ENCODE assay signal across 28 mouse cellular contexts in the genomic region with DNA sequence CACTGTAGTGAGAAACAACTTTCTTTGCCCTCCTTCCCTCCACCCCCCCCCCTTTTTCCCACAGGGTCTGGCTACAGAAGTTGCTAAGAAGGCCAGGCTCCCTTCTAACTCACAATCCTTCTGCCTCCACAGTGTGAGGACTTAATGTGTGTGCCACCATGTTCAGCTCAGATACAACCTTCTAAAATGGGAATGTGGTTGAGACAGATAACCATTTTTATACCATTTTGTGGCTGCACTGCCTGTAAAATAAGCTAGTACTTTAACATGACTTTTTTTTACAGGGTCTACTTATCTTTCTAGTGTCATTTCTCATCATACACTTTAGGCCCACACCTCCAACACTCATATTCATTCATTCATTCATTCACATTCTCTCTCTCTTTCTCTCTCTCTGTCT. TPM values are rescaled to one million over a fixed set of nuclear protein-coding genes. Genes with fewer than 3 reads are reported as not detected.
DNase-seq lines count a peak whose midpoint lies in the region; ATAC-seq and TF ChIP-seq lines count a peak whose summit lies in the region.
"Had no signal": no experiment of that assay in that cellular context is flagged by ENCODE, and none has a peak within 500 bp of the region (broad histone marks: within the 10 kb centered on the region; RNA-seq: fewer than 3 reads in every experiment).

No protein-coding gene starts in this region.

- peaks cover 0 to 2% of the 10 kb centered on the region in 2 experiments; a peak in 1 of 4 replicates for H3K4me1 ChIP-seq in MEL (ENCODE audit: control insufficient read depth in 1 of 2, insufficient read depth in 2 of 2, low read length in 2 of 2)
- peaks cover 0 to 5% of the 10 kb centered on the region in 2 experiments; a peak in 2 of 4 replicates for H3K4me1 ChIP-seq in liver, embryonic 14.5 days (replicated peaks; ENCODE audit: control insufficient read depth in 2 of 2, insufficient read depth in 2 of 2, low read length in 1 of 2)
- H3K4me1 ChIP-seq in kidney, embryonic 15.5 days = peaks cover 5% of the 10 kb centered on the region; the same call in 1 of the 2 replicates
- H3K4me1 ChIP-seq: heart, embryonic 10.5 days had no signal

- H3K27ac ChIP-seq in MEL (ENCODE audit: control insufficient read depth, low read depth, low read length) = no peak overlapping the region
- no peak overlapping the region for H3K27ac ChIP-seq in liver, embryonic 14.5 days
- no peak overlapping the region for H3K27ac ChIP-seq in kidney, embryonic 15.5 days
- H3K27ac ChIP-seq: forebrain, embryonic 10.5 days; forebrain, embryonic 13.5 days; heart, adult 2 months; heart, embryonic 10.5 days; heart, embryonic 13.5 days; hindbrain, embryonic 14.5 days; hindbrain, postnatal 0 days had no signal

- no peak overlapping the region for H3K4me3 ChIP-seq in MEL (ENCODE audit: control insufficient read depth in 1 of 2, insufficient read depth in 1 of 2, low read depth in 2 of 2, low read length in 2 of 2)
- H3K4me3 ChIP-seq in liver, embryonic 14.5 days (ENCODE audit: insufficient read depth in 1 of 2, low read depth in 2 of 2, low read length in 2 of 2) = no peak overlapping the region
- no peak overlapping the region for H3K4me3 ChIP-seq in kidney, embryonic 15.5 days (replicated peaks)
- H3K4me3 ChIP-seq: forebrain, embryonic 10.5 days; forebrain, embryonic 13.5 days; heart, adult 2 months; heart, embryonic 10.5 days; heart, embryonic 13.5 days had no signal

- H3K36me3 ChIP-seq in MEL (ENCODE audit: control insufficient read depth in 1 of 2, insufficient read depth in 2 of 2, low read length in 2 of 2) = peaks cover 0 to 5% of the 10 kb centered on the region in 2 experiments; a peak in 2 of 4 replicates
- no peaks in the 10 kb centered on the region for H3K36me3 ChIP-seq in liver, embryonic 14.5 days (replicated peaks; ENCODE audit: control insufficient read depth, insufficient read depth, low read depth)
- no peaks in the 10 kb centered on the region for H3K36me3 ChIP-seq in kidney, embryonic 15.5 days
- H3K36me3 ChIP-seq: forebrain, embryonic 10.5 days; heart, embryonic 10.5 days had no signal

- peak in 1 of 2 experiments; percentile 27; a peak in 1 of 4 replicates for TF ChIP-seq EP300 in MEL (IDR thresholded peaks at IDR 0.05; ENCODE audit: low read depth in 1 of 2, low read length in 2 of 2)
- TF ChIP-seq EP300 in liver, embryonic 14.5 days (IDR thresholded peaks at IDR 0.05; ENCODE audit: low read depth) = no peak

- 0 out of 2 replicates have a peak, but pooled peaks have one; percentile 21 for ATAC-seq in liver, embryonic 14.5 days (ENCODE audit: insufficient read depth)
- no peak for ATAC-seq in kidney, embryonic 15.5 days (replicated peaks; ENCODE audit: low FRiP score)
- ATAC-seq: CD4-positive, CD25-positive, alpha-beta regulatory T cell, adult 4 months; forebrain, embryonic 13.5 days; forebrain, embryonic 16.5 days; hindbrain, postnatal 0 days; Patski had no signal

- no peak for TF ChIP-seq CTCF in MEL (IDR thresholded peaks at IDR 0.05 in 2 of 3, conservative IDR thresholded peaks at IDR 0.05 in 1 of 3; ENCODE audit: control insufficient read depth in 1 of 3, insufficient read depth in 1 of 3, low read depth in 2 of 3, low read length in 3 of 3, poor library complexity in 1 of 3, severe bottlenecking in 1 of 3)
- TF ChIP-seq CTCF in liver, embryonic 14.5 days (IDR thresholded peaks at IDR 0.05; ENCODE audit: low read depth) = no peak

- no peak overlapping the region for H3K9ac ChIP-seq in MEL (ENCODE audit: control insufficient read depth, low read depth, low read length, poor library complexity, severe bottlenecking)
- no peak overlapping the region for H3K9ac ChIP-seq in liver, embryonic 14.5 days (replicated peaks)
- H3K9ac ChIP-seq in kidney, embryonic 15.5 days = no peak overlapping the region
- H3K9ac ChIP-seq: forebrain, embryonic 13.5 days; heart, embryonic 13.5 days; hindbrain, embryonic 14.5 days had no signal

- DNase-seq in MEL (ENCODE audit: low read depth, low spot score) (peak; percentile 46), MEL-GATA-1-ER (ENCODE audit: extremely low read depth, low read depth) (peak; percentile 45)
- no peak for DNase-seq in liver, embryonic 14.5 days (ENCODE audit: low read depth in 3 of 3, low spot score in 3 of 3)
- no peak for DNase-seq in adrenal gland, postnatal 36 days
- DNase-seq in cerebellum, postnatal 25 days = no peak
- DNase-seq: adrenal gland, postnatal 10 days; cerebellum, adult 11 months; cerebellum, adult 2 months; cerebellum, adult 9-11 months; cerebellum, postnatal 36 days; gastrocnemius, postnatal 10 days; gastrocnemius, postnatal 36 days; heart, adult 2 months; heart, postnatal 14 days; heart, postnatal 4 days had no signal

- TF ChIP-seq POLR2A in MEL (IDR thresholded peaks at IDR 0.05; ENCODE audit: control insufficient read depth in 1 of 2, insufficient read depth in 1 of 2, low read depth in 1 of 2, low read length in 2 of 2, poor library complexity in 1 of 2) = no peak

- no peak overlapping the region for H3K4me2 ChIP-seq in liver, embryonic 14.5 days (ENCODE audit: low read depth)
- no peak overlapping the region for H3K4me2 ChIP-seq in kidney, embryonic 15.5 days
- H3K4me2 ChIP-seq: forebrain, embryonic 13.5 days; heart, embryonic 13.5 days; hindbrain, embryonic 14.5 days had no signal

- no peaks in the 10 kb centered on the region for H3K9me3 ChIP-seq in MEL (replicated peaks; ENCODE audit: insufficient read depth, low read length)
- H3K9me3 ChIP-seq in liver, embryonic 14.5 days (ENCODE audit: control insufficient read depth, low read length) = no peaks in the 10 kb centered on the region
- no peaks in the 10 kb centered on the region for H3K9me3 ChIP-seq in kidney, embryonic 15.5 days (replicated peaks)
- H3K9me3 ChIP-seq: forebrain, embryonic 10.5 days; forebrain, embryonic 13.5 days; heart, embryonic 10.5 days; heart, embryonic 13.5 days had no signal

- no peak for TF ChIP-seq RAD21 in MEL (IDR thresholded peaks at IDR 0.05; ENCODE audit: low read depth, low read length)

- no peaks in the 10 kb centered on the region; the same call in 1 of the 2 replicates for H3K79me2 ChIP-seq in MEL (ENCODE audit: control insufficient read depth, insufficient read depth, low read length, poor library complexity)

- no peaks in the 10 kb centered on the region for H3K27me3 ChIP-seq in MEL (ENCODE audit: control insufficient read depth in 1 of 2, insufficient read depth in 2 of 2, low read length in 2 of 2)
- H3K27me3 ChIP-seq in liver, embryonic 14.5 days (ENCODE audit: control insufficient read depth, insufficient read depth, low read length) = no peaks in the 10 kb centered on the region
- H3K27me3 ChIP-seq in kidney, embryonic 15.5 days = no peaks in the 10 kb centered on the region
- H3K27me3 ChIP-seq: forebrain, embryonic 13.5 days; heart, embryonic 13.5 days; Patski had no signal

TF ChIP-seq in MEL, 35 proteins besides CTCF, POLR2A, EP300 and RAD21:
- peak; percentile 49 for TF ChIP-seq ZNF384 (IDR thresholded peaks at IDR 0.05; ENCODE audit: low read depth, low read length)
- no peak for TF ChIP-seq MYB (IDR thresholded peaks at IDR 0.05; ENCODE audit: low read depth, low read length)
- peak; percentile 31; the same call in 1 of the 2 replicates for TF ChIP-seq ETS1 (IDR thresholded peaks at IDR 0.05; ENCODE audit: low read depth, low read length)
- peak; percentile 26; the same call in 1 of the 2 replicates for TF ChIP-seq GATA1 (IDR thresholded peaks at IDR 0.05; ENCODE audit: low read depth, low read length)
- TF ChIP-seq CHD2 (IDR thresholded peaks at IDR 0.05; ENCODE audit: low read length) = no peak
- TF ChIP-seq SMC3 (IDR thresholded peaks at IDR 0.05; ENCODE audit: low read depth, low read length) = peak; percentile 17; the same call in 1 of the 2 replicates

RNA-seq across cellular contexts. Expression of gene Arfip1, which starts 41.8 kb away (rescaled TPM):
- total RNA-seq in MEL (2012; rRNA removed) = 12.5 and 14.8 TPM in 2 replicates
- polyA plus RNA-seq in MEL (2012; ENCODE audit: insufficient read depth in 1 of 2, insufficient read length in 2 of 2, low read depth in 1 of 2, low replicate concordance in 2 of 2, missing spikeins in 1 of 2) = 10 to 100 TPM in 1 of 2 experiments, not detected in 1; 15.4 TPM
- polyA plus RNA-seq in liver, embryonic 14.5 days (2012; rRNA removed) = 3.7 and 5.3 TPM in 2 replicates
- polyA plus RNA-seq in liver, embryonic 14.5 days (2014; fragmentation: Nextera tagmentation; extraction: Ambion mirVana) = 10.9 and 12.0 TPM in 2 replicates
- total RNA-seq in adrenal gland, postnatal 36 days (2021) = 10 to 100 TPM; 46.6 to 64.1 TPM
- 48.1 and 53.8 TPM in 2 replicates for polyA plus RNA-seq in kidney, embryonic 15.5 days (2015; fragmentation: Nextera tagmentation; extraction: Ambion mirVana)

RNA-seq across cellular contexts. Expression of gene Tigd4, which starts 52.7 kb away (rescaled TPM):
- total RNA-seq in MEL (2012; rRNA removed) = not detected in 2 replicates
- not detected for polyA plus RNA-seq in MEL (2012; ENCODE audit: insufficient read depth in 1 of 2, insufficient read length in 2 of 2, low read depth in 1 of 2, low replicate concordance in 2 of 2, missing spikeins in 1 of 2)
- polyA plus RNA-seq in liver, embryonic 14.5 days (2012; rRNA removed) = not detected in 2 replicates
- not detected in 2 replicates for polyA plus RNA-seq in liver, embryonic 14.5 days (2014; fragmentation: Nextera tagmentation; extraction: Ambion mirVana)
- not detected for total RNA-seq in adrenal gland, postnatal 36 days (2021)
- polyA plus RNA-seq in kidney, embryonic 15.5 days (2015; fragmentation: Nextera tagmentation; extraction: Ambion mirVana) = 0.06 and 0.26 TPM in 2 replicates
- total RNA-seq: adrenal gland, adult 18-20 months; granulocyte monocyte progenitor cell, adult 5-6 weeks; hindbrain, postnatal 0 days had no signal
- polyA plus RNA-seq: C2C12; CD4-positive, CD25-positive, alpha-beta regulatory T cell, adult 4 months; forebrain, embryonic 13.5 days; heart, adult 2 months; heart, embryonic 10.5 days; hindbrain, embryonic 14.5 days; hindbrain, postnatal 0 days had no signal

Comparison
In these comparisons a context has a peak if more than half of its experiments do, and no peak if none do; other contexts are left out.
1. DNase-seq: peak in MEL (single experiment) and MEL-GATA-1-ER (single experiment); none in liver, embryonic 14.5 days (0 of 3), adrenal gland, postnatal 36 days (0 of 2) and cerebellum, postnatal 25 days (0 of 2).